Mouse (Mus musculus) liver, adult (tissue): ENCODE data around the gene Col25a1.

Experiments used
- GATA4 ChIP-seq: IDR thresholded peaks from 2 replicates; pipeline ENCODE4 v1.6.1; 2014; ENCODE audit warnings: mild to moderate bottlenecking, low read length; ENCODE audit not compliant: insufficient replicate concordance

Gene Col25a1

DNA sequence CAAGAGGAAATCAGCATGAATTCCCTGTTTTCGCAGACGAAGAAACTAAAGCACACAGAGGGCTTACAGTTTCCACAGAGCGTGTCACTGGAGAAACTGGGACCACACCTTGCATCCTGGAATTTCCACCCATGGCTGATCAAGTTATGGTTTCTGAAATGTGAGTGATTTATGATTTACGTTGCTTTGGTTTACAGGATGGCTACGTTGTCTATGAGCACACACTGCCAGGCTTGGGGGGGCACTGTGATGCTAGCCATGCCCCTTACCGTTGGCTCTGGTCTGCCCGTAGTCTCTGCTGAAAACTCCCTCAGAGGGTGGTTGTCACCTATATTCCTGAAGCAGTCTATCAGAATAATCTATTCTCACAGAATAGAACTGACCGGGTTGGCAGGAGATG, at the start of gene Col25a1:
Gene Col25a1, plus strand, starts transcription at position 301 of the 400 bp plus-strand sequence.
- no peak for TF ChIP-seq GATA4

DNA sequence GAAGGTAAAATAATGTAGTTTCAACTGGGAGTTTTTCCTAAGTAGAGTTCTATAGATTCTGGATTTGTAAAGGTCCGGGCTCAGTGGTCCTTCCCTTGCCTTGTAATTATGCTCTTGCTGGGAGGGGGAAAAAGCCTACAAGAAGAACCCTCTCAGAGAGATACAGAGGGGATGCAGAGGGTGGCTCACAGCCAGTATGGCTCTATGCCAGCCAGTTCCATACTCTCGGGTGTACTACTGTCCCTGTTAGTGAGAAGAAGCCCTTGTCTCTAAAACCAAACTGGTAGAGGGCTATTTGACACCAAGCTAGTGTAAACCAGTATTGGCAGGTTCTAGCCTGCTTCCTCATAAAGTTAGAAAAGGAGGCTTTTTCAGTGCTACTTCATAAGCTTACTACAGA, 48.0 kb upstream of the Col25a1 start:
- no peak for TF ChIP-seq GATA4

DNA sequence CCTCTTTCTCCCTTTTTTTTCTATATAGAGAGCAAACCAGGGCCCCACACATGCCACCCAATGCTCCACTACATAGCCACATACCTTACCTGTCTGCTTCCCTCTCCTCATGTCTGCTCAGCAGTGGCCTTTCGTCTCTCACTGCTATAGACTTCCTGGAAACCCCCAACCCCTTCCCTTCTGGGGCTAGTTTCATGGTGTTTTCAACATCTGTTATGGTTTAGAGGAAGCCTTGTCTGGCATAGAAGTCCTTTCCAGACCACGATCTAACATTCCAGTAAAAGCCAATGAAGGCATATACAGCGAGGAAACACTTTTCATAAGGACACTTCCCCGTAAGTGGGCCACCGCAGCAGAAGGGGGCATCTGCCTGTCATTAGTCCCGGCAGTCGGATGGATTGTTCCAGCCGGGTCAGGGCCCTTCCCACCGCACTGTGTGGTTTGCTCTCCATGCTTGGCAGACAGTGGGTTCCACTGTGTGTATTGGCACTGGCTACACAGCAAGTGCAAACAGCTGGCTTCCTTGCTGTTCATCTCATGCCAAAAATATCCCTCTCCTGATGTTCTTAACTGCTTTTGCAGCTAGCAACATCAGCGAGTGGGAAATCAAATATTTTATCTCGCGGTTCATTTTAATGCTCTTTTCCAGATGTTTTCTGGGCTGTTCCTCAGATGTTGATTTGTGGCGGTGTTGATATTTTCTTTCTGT, 44.8 kb upstream of the Col25a1 start:
- no peak for TF ChIP-seq GATA4

DNA sequence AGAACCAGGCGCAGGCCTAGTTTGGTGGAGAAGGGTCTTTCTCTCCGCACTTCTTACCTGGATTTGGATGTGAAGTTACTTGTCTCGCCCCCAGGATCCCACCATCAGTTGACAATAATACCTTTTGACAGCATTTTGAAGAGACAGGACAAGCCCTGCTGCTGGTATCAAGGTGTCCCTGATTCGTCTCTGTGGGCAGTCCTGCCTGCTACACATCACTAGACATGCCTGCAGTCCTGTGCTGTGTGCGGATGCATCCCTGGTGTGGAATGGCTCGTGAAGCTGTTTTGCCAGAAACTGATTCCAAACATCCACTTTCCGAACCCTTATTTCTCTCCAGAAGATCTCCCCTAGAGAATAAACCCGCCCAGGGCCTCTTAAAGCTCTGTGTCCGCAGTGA, 43.8 kb upstream of the Col25a1 start:
- TF ChIP-seq GATA4: no peak

DNA sequence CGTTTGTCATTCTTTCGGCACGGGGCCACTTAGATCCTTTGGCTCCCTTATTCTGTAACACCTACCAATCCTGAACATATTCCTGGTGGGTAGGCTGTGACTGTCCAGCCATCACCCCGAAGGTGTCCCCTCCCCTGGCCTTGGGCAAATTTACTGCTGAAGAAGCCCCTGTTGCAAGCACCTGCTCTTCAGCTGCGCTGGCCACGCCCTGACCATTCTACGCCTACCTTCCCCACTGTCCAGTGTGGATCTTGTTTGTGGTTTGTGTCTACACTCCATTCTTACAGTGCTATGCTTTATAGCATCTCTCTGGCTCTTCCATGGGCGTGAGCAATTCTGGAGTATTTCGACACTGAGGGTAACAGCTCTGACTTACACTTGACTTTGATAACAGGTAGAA, 42.6 kb upstream of the Col25a1 start:
- no peak for TF ChIP-seq GATA4

DNA sequence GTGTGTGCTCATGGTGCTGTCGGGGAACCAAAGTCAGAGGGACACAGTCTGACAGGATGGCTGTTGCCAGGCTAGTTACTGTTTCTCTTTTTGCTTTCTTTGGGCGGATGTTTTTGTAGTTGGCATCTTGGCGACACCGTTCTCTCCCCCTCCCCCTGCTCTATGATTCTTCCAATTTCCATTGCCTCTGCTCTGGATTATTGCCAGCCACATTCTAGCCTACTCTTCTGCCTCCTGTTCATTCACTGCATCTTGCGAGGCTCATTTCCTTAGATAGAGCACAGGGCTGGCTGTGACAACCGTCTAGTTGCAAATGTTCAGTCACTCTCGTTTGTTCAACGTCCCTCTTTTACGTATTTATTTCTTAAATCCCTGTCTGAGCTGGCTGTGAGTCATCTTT, 40.8 kb upstream of the Col25a1 start:
- no peak for TF ChIP-seq GATA4

DNA sequence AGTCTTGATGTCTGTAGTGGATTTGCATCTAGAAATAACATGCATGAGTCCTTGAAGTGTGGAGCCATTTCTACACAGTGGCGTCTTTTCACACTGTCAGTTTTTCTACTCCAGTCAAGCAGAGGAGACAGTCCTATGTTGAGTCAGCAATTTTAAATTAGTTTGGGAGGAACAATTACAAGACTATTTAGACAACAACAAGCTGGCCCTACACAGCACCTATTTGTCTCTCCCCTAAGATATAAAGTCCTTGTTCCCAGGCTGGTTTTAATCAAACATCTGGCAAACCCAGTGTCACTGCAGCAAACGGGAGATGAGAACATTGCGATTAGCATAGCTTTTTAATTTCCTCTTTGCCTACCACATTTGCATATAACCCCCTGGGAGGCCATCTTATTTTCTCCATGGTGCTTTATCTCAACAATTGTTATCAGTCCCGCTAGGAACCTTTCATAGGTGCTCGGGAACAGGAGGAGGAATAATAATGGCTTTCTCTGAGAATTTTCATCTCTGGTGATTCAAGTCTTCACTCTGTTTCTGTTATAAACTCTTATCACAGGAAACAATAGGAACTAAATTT, 37.1 kb upstream of the Col25a1 start:
- no peak for TF ChIP-seq GATA4

DNA sequence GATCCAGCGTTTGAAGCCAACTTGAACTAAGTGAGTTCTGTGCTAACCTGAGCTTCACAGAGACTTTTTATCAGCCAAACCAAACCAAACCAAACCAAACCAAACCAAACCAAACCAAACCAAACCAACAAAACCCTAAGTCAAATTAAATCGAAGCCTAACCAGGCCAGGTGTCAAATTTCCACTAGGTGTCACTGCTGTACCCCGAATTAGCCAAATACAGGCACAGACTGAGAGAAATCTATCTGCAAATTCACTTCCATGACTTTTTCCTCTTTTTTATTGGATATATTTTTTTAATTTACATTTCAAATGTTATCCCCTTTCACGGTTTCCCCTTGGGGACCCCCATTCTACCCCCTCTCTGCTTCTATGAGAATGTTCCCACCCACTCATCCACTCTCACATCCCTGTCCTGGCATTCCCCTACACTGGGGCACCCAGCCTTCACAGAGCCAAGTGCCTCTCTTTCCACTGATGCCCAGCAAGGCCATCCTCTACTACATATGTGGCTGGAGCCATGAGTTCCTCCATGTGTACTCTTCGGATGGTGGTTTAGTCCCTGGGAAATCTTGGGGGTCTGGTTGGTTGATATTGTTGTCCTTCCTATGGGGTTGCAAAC, 36.0 kb upstream of the Col25a1 start:
- TF ChIP-seq GATA4: no peak

DNA sequence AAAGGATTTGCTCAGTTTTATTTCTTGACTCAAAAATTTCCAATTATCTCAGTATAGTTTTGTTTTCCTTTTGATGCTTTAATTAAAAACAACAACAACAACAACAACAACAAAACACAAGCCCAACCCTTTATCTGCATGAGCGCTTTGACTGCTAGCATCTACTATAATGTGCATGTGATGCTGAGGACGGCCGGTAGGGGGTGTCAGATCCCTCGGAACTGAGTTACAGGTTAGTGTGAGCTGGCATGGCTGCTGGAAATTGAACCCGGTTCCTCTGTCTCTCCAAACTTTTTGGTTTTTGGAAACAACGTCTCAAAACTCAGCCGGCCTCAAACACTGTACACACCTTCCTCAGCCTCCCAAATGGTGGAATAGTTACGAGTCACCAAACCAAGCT, 27.8 kb upstream of the Col25a1 start:
- no peak for TF ChIP-seq GATA4

DNA sequence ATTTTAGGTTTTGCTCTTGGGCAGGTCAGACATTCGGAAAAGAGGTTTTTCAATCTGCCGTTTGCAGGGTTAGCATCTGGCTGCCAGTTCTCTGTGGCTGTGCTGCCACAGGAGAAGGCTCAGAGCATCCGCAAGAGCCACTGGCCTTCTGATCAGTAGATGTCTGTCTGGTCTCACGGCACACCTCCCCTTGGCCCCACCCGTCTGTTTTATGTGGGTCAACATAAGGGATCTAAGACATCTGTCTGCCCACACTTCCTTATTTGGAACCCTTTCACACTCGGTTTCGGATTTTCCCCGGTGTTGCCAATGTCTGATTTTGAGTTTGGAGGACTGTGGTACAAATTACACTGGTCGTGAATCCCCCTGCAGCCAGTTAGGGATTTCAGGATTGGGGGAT, 26.8 kb upstream of the Col25a1 start:
- no peak for TF ChIP-seq GATA4

DNA sequence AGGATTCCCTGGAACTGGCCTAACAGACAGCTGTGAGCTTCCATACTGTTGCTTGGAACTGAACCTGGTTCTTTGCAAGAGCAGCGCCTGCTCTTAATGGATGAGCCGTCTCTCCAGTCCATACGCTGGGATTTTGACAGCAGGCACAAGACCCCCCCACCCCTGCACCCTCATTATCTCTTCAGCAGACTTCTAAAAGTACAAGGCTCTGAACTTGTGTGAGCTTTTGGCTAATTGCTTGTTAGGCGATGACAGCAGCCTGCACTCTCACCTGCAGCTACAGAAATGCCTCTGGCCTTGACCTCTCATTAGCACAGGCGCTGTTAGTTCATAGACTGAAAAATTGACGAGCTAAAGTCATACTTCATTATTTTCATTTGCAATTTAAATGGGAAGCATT, 14.4 kb upstream of the Col25a1 start:
- TF ChIP-seq GATA4: no peak

DNA sequence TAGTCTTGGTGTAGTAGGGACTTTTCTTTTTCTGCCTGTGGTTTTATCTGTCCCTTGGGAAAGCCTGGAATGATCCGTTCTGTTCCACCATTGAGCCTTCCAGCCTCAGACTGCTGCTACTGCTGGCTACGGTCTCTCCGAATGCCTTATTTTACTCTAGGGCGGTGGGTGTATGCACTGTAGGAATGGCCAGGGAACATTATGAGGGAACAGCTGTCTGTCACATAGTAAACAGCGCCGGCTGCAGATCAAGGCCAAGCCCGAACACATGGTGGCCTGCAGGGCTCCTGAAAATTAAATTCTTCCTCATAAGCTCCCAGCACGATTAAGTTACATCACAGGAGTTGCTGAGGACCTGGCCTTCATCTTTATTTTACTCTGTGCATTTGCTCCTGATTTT, 3.5 kb upstream of the Col25a1 start:
- TF ChIP-seq GATA4: no peak

DNA sequence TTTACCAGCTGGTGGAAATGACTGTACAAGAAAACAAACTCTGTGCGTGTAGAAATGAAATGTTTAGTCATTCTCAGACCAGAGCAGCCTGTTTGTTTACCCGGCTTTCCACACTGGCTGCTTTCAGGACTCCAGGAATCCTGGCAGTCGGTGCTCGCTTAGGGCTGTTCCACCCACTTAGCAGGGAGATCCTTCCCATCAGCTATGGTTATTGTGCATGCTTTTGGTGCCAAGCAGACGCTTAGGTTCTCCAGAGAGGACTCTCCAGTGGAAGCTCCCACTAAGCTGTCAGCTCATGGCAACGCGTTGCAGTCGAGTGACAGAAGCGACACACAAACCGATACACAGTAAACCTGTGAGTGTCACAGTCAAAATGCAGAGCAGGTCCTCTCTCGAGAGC, 2.7 kb upstream of the Col25a1 start:
- no peak for TF ChIP-seq GATA4

DNA sequence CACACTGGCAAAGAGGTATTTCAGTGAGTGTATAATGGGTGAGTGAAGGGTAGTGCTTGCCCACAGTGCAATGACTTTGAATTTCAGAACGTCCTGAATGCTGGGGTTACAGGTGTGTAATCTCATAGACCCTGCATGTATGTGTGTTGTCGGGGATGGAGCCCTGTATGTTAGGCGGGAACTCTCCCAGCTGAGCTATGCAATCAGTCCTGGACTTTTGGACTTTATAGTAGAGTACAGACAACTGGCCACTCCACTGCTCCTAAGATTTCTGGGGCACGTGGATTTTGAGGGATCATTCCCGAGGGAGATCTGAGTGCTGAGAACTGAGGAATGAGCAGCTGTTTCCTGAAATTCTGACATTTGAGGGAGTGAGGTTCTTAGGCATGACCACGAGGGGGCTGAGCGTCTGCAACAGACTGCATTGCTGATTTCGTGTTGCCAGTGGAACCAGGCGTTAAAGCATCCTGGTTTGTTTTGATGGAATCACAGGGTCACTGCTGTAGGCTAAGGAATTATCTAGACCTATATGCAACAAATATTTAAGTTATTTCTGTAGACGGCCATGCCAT, 1.6 kb upstream of the Col25a1 start:
- TF ChIP-seq GATA4: no peak

DNA sequence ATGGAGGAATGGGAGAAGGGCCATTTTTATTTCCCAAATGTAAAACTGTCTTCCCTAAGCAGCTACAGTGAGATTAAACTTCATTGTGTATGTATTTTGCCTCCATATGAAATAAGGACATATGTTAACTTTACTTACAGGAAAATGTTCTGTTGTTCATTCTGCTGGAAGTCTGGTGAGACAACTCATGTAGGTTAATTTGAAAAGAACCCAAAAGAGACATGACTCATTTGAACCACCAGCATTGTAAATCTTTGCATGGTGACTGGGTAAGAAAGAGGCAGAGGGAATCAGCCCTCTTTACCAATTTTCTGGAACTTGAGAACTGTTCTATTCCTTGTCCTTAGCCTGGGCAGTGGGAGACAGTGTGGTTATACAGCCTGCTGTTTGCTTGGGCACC, 5.9 kb downstream of the Col25a1 start:
- TF ChIP-seq GATA4: no peak

DNA sequence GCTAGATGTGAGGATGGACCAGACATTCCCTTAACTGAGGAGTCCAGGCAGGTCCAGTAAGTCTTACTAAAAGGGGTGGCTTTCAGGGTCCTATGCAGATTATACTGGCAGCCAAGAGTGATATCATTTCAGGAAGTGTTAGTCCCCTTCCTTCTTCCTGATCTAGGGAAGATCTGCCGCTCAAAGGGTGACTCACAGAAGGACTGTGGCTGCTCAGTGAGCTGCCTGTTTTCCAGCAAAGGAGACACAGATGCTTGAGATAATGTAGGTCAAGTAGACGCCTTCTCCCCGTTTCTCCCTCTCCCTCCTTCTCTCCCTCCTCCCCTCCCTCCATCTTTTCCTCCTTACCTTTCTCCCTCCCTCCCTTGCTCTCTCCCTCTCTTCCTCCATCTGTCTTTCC, 6.3 kb downstream of the Col25a1 start:
- TF ChIP-seq GATA4: no peak
